Mouse (Mus musculus) heart, adult 2 months (tissue): Measurements from ENCODE around the gene Naa25. TPM values are rescaled to one million over a fixed set of nuclear protein-coding genes. Genes with fewer than 3 reads are reported as not detected.
A peak's percentile ranks its signal among the peaks of the same experiment; 100 is the strongest.

Experiments used
- DNase-seq, 2 experiments: peaks; one replicate each; pipeline ENCODE4 v3.0.0; 2021
- H3K27ac ChIP-seq: fragments of 200-600 bp; 2 replicates; pipeline ENCODE4 v1.8.1; 2022
- H3K27me3 ChIP-seq: fragments of 200-500 bp; 2 replicates; pipeline ENCODE4 v1.6.1; 2012; ENCODE audit warnings: mild to moderate bottlenecking, low read length, inconsistent platforms, mixed read lengths; ENCODE audit not compliant: control insufficient read depth, insufficient read depth
- H3K36me3 ChIP-seq: fragments of 200-500 bp; 2 replicates; pipeline ENCODE4 v1.6.1; 2012; ENCODE audit warnings: low read length, inconsistent platforms; ENCODE audit not compliant: control insufficient read depth, insufficient read depth
- H3K4me1 ChIP-seq: fragments of 200-500 bp; 2 replicates; pipeline ENCODE4 v1.6.1; 2011; ENCODE audit warnings: low read length; ENCODE audit not compliant: control insufficient read depth, insufficient read depth
- H3K4me3 ChIP-seq: fragments of 200-600 bp; 2 replicates; pipeline ENCODE4 v1.8.1; 2022
- H3K79me2 ChIP-seq: fragments of 200-500 bp; replicated peaks from 2 replicates; pipeline ENCODE4 v1.6.1; 2012; ENCODE audit warnings: mild to moderate bottlenecking, inconsistent platforms, low read length, moderate library complexity, mixed read lengths; ENCODE audit not compliant: control insufficient read depth, insufficient read depth
- H3K9ac ChIP-seq: fragments of 200-500 bp; 2 replicates; pipeline ENCODE4 v1.6.1; 2012; ENCODE audit warnings: low read depth, mild to moderate bottlenecking, control low read depth, inconsistent platforms, low read length, mixed read lengths
- CTCF ChIP-seq: fragments of 200-600 bp; IDR thresholded peaks from 2 replicates; pipeline ENCODE4 v1.8.1; 2022; ENCODE audit warnings: antibody characterized with exemption, mild to moderate bottlenecking, moderate library complexity
- EP300 ChIP-seq: fragments of 200-500 bp; IDR thresholded peaks from 2 replicates; pipeline ENCODE4 v1.6.1; 2011; ENCODE audit warnings: low read depth, low read length, control low read depth; ENCODE audit not compliant: insufficient read depth
- POLR2A ChIP-seq: fragments of 200-500 bp; IDR thresholded peaks from 2 replicates; pipeline ENCODE4 v1.6.1; 2011; ENCODE audit warnings: mild to moderate bottlenecking, low read depth, low read length, control low read depth; ENCODE audit not compliant: insufficient read depth
- WGBS: fragments of 180-500 bp; shearing (Covaris S2); methylation state at CpG from one replicate; pipeline ENCODE4 v1.1.7; 2018; 5-methylcytosine and 5-hydroxymethylcytosine counted together
- intact Hi-C: fragments of 180-260 bp; cut with DNase I; formaldehyde crosslinking; loops from one replicate; pipeline ENCODE4 v1.15.1; 2025
- polyA plus RNA-seq: library from polyadenylated mRNA; depleted of rRNA; stranded (reverse); fragments of >200 nt; gene quantifications from 2 replicates; pipeline ENCODE4 v1.2.3, GENCODE M21; 2012
- total RNA-seq, 2 experiments: library from RNA; stranded (reverse); gene quantifications; 2 replicates each; pipeline ENCODE4 v1.2.3; 2021

Gene Naa25
- total and polyA plus RNA-seq, 3 experiments: 7.1 to 22.5 (median 21.3) TPM

DNA sequence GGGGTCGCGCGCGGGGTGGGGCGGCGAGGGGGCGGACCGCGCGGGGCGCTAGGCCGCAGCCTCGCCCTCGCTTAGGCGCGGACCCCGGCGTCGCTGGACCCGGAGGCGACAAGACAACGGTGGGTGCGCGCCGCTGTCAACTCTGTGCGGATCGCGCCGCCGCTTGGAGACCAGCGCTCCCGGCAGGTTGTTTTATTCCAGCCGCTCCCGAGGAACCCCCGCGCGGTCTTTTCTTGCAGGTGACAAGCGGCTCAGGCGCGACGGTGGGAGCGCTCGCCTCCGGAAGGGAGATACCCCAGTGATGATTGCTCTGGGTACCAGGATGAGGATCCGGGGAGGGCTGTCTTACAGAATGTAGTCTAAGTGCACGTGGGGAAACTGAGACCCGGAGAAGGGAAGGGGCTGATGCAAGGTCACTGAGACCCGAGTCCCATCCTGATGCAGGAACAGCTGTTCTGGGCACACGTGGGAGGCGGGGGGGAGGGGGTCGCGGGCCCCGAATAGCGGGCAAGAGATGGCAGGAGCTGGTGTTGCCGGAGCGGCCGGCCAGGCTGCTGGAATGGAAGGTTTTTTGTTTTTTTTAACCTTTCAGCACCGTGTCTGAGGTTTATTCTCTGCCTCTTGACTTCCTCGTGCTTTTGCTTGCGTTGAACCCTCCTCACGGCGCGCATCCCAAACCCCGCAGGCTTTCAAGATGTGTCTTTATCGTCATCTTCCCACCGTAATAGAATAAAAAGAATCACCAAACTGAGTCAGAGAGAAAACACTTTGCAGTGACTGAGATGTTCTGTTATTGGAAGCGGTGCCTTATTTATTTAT lies 619 bp downstream of the Naa25 start:
- DNase-seq: no peak
- intact Hi-C loops: loop anchor here (5.0 kb wide), 2 partner anchors 149 to 314 kb away; partner anchors contain the start of genes Adam1a, Atxn2, Gm42878 and Mapkapk5
- WGBS: 2% methylated on average over 67 of the region's 67 CpGs
- peaks cover 9% of the 10 kb centered on the region for H3K79me2 ChIP-seq
- H3K27ac ChIP-seq: peak overlapping the region; percentile 90
- no peaks in the 10 kb centered on the region for H3K27me3 ChIP-seq
- H3K4me3 ChIP-seq: peak overlapping the region; percentile 88
- TF ChIP-seq EP300 (no peak), POLR2A (no peak), CTCF (no peak)
- peaks cover 9% of the 10 kb centered on the region for H3K4me1 ChIP-seq
- no peaks in the 10 kb centered on the region; the same call in 1 of the 2 replicates for H3K36me3 ChIP-seq
- H3K9ac ChIP-seq: peak overlapping the region; percentile 83

DNA sequence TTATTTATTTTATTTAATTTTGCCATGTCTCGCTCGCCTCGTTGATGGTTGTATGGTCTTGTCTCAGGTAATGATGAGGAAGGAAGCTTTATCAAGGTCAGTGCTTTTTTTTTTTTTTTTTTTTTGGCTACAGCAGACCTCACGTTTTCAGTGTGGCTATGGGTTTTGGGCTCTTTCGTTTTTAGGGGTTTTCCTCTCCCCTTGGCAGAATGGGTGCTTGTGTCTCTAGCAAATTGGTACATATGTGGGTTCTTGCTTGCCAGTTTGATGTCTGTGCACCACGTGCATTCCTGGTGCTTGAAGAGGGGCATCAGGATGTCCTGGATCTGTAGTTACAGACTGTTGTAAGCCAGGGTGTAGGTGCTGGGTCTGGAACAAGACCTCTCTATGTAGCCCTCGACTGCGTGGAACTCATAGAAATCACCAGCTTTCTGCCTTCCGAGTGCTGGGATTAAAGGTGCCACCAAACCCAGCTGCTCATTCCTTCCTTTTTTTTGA lies 1.3 kb downstream of the Naa25 start:
- no peak for DNase-seq
- peaks cover 9% of the 10 kb centered on the region for H3K4me1 ChIP-seq
- intact Hi-C loops: loop anchor here (5.0 kb wide), 2 partner anchors 148 to 313 kb away; partner anchors contain the start of genes Adam1a, Atxn2, Gm42878 and Mapkapk5
- H3K27ac ChIP-seq: no peak overlapping the region
- peaks cover 9% of the 10 kb centered on the region for H3K79me2 ChIP-seq
- WGBS: 34% methylated on average over 9 of the region's 9 CpGs
- peak overlapping the region; percentile 88 for H3K4me3 ChIP-seq
- no peaks in the 10 kb centered on the region for H3K27me3 ChIP-seq
- H3K9ac ChIP-seq: no peak overlapping the region
- TF ChIP-seq EP300 (no peak), POLR2A (no peak), CTCF (no peak)
- H3K36me3 ChIP-seq: no peaks in the 10 kb centered on the region; the same call in 1 of the 2 replicates

DNA sequence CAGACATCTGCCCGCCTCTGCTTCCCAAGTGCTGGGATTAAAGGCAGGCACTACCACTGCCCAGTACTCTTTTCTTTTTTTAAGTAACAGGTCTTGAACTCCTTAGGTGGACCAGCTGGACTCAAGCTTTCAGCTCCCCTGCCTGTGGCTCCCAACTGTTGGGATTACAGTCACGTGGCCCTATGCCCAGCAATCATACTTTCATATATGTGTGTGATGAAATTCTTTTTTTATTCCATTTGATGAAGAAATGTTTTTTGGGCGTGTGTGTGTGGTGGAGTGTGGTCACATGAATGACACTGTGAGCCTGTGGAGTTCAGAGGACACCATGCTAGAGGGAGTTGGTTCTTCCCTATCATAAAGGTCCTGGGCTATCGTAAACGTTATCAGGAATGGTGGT lies 1.8 kb downstream of the Naa25 start:
- intact Hi-C loops: loop anchor here (5.0 kb wide), 2 partner anchors 148 to 313 kb away; partner anchors contain the start of genes Adam1a, Atxn2, Gm42878 and Mapkapk5
- WGBS: 77% methylated on average over 5 of the region's 5 CpGs
- H3K9ac ChIP-seq: no peak overlapping the region
- peaks cover 9% of the 10 kb centered on the region for H3K79me2 ChIP-seq
- H3K36me3 ChIP-seq: no peaks in the 10 kb centered on the region; the same call in 1 of the 2 replicates
- H3K27me3 ChIP-seq: no peaks in the 10 kb centered on the region
- H3K4me1 ChIP-seq: peaks cover 9% of the 10 kb centered on the region
- DNase-seq: no peak
- H3K4me3 ChIP-seq: no peak overlapping the region
- no peak overlapping the region for H3K27ac ChIP-seq
- TF ChIP-seq EP300: no peak
- no peak for TF ChIP-seq POLR2A
- TF ChIP-seq CTCF: no peak

DNA sequence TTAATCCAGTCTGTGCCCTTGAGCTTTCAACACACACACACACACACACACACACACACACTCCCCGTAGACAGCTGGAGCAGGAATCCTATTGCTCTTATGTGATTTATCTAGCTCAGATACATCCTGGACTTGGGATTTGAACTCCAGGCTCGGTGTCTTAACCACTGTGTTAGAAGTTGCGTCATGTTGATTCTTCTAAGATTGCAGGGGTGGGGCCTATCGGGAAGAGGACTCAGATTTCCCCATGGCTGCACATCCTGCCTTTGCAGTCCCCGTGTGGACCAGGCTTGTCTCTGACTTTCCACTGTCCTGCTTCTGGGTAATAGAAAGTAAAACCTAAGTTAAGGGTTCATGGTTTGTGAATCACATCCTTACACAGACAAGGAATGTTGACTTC lies 2.3 kb downstream of the Naa25 start:
- no peak for DNase-seq
- no peaks in the 10 kb centered on the region; the same call in 1 of the 2 replicates for H3K36me3 ChIP-seq
- no peak overlapping the region for H3K27ac ChIP-seq
- TF ChIP-seq EP300: no peak
- H3K79me2 ChIP-seq: peaks cover 9% of the 10 kb centered on the region
- no peaks in the 10 kb centered on the region for H3K27me3 ChIP-seq
- no peak overlapping the region for H3K4me3 ChIP-seq
- H3K9ac ChIP-seq: no peak overlapping the region
- H3K4me1 ChIP-seq: peaks cover 9% of the 10 kb centered on the region
- intact Hi-C loops: no loop called here
- WGBS: 37% methylated on average over 5 of the region's 5 CpGs

DNA sequence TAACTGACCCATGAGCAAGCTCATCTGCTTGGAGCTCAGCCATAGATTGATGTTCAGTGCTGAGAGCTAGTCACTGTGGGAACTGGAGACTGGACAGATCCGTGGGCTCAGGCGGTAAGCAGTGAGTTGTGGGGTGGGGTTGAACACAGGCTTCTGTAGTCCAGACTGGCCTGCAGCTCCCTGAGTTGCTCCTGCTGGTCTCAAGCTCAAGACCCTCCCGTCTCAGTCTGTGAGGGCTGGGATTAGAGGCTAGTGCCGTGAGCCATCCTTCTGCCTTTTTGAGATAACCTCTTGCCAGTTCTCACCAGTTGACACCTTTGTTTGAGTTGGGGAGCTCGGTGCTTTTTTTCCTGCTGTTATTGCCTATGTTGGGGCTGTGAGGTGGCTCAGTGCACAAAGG lies 3.1 kb downstream of the Naa25 start:
- peaks cover 10% of the 10 kb centered on the region for H3K79me2 ChIP-seq
- H3K27ac ChIP-seq: no peak overlapping the region
- no peak overlapping the region for H3K9ac ChIP-seq
- H3K36me3 ChIP-seq: no peaks in the 10 kb centered on the region; the same call in 1 of the 2 replicates
- H3K27me3 ChIP-seq: no peaks in the 10 kb centered on the region
- TF ChIP-seq POLR2A (no peak), EP300 (no peak), CTCF (no peak)
- no peak overlapping the region for H3K4me3 ChIP-seq
- peaks cover 9% of the 10 kb centered on the region for H3K4me1 ChIP-seq
- intact Hi-C loops: no loop called here
- 59% methylated on average over 5 of the region's 5 CpGs for WGBS
- DNase-seq: no peak

DNA sequence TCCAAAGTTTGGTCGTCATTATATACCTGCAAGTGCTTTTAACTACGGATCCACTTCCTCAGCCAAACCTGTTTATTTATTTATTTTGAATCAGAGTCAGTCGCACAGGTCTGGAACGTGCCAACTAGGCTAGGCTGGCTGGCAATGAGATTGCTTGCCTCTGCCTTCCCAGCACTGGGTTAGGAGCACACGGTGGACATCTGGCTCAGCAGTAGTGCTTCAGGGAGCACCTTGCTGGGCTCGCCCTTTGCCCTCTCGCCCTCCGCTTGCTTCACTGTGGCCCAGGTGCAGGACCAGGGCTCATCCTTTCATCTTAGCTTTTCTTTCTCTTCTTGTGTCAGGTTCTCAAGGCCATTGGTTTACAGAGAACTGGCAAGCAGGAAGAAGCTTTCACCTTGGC lies 10.1 kb downstream of the Naa25 start:
- intact Hi-C loops: no loop called here
- TF ChIP-seq CTCF (no peak), POLR2A (no peak), EP300 (no peak)
- H3K79me2 ChIP-seq: peaks cover 4% of the 10 kb centered on the region; the same call in 1 of the 2 replicates
- no peaks in the 10 kb centered on the region for H3K36me3 ChIP-seq
- no peaks in the 10 kb centered on the region for H3K27me3 ChIP-seq
- H3K27ac ChIP-seq: peak overlapping the region; percentile 23; the same call in 1 of the 2 replicates
- 69% methylated on average over 8 of the region's 8 CpGs for WGBS
- H3K4me3 ChIP-seq: no peak overlapping the region
- peaks cover 2% of the 10 kb centered on the region; the same call in 1 of the 2 replicates for H3K4me1 ChIP-seq
- DNase-seq: no peak
- no peak overlapping the region for H3K9ac ChIP-seq
